Mouse (Mus musculus) cerebellum, postnatal 25 days (tissue): ENCODE results near the gene Srarp.

Experiments used
- DNase-seq, 2 experiments: peaks; one replicate each; pipeline ENCODE4 v3.0.0; 2021; ENCODE audit warnings: mixed read lengths in 2 of 2

The Srarp gene

GRCm38 (mm10) chr4:141387093-141387784, 48.7 kb downstream of the Srarp start:
- peak; percentile 68 to 82 for DNase-seq

- no peak for DNase-seq
These were observed 49.8 kb downstream of the Srarp start for GRCm38 (mm10) chr4:141386150-141386549.

- peak; percentile 51 to 69 for DNase-seq
These were observed 50.6 kb downstream of the Srarp start for GRCm38 (mm10) chr4:141385275-141385674.
